In the genomic region with DNA sequence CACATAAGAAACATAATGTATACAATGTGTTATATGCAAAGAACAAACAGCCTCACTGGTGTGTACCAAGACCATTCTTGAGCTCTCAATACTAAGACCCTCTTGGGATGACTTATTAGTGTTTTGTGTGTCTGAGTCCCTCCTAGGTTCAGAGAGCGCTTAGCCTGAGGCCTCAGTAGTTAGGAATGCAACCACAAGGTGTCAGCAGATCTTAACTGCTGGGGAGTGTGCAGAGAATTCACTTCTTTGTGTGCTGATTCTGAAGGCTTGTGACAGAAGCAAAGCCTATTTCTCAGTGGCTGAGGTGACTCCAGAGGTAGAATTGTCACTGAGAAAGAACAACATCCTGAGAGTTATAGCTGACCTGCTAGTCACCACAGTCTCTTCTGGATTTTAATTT, we compare ENCODE assay signal across 7 mouse cellular contexts.
DNase-seq lines count a peak whose midpoint lies in the region; ATAC-seq and TF ChIP-seq lines count a peak whose summit lies in the region.
"Not testable (repeated sequence)": the region's sequence is repeated elsewhere in the genome, so short reads cannot be mapped to it uniquely, and the experiment has no call there.

No protein-coding gene starts in this region.

- not testable (repeated sequence) for H3K4me3 ChIP-seq in forebrain, postnatal 0 days (ENCODE audit: low read depth, low read length); hindbrain, embryonic 13.5 days; midbrain, embryonic 11.5 days (ENCODE audit: low read depth, low read length)

- TF ChIP-seq CTCF in forebrain, postnatal 0 days (IDR thresholded peaks at IDR 0.05; ENCODE audit: low read depth): 0 out of 2 replicates have a peak, but pooled peaks have one; percentile 8

- H3K27me3 ChIP-seq in forebrain, postnatal 0 days (ENCODE audit: insufficient read depth, low read length); hindbrain, embryonic 13.5 days; midbrain, embryonic 11.5 days (ENCODE audit: control insufficient read depth, insufficient read depth, low read length): not testable (repeated sequence)

- DNase-seq in T-cell, adult 2 months (ENCODE audit: low spot score): peak; percentile 3
- DNase-seq in forebrain, postnatal 0 days; midbrain, embryonic 11.5 days (ENCODE audit: low spot score, missing footprints): not testable (repeated sequence)
- DNase-seq in kidney, postnatal 4 days: peak; percentile 0 to 1
- peak; percentile 17 to 20 for DNase-seq in right cerebral cortex, postnatal 10 days (ENCODE audit: low spot score in 2 of 2)
- DNase-seq in thymus, postnatal 10 days (ENCODE audit: low spot score in 2 of 2): peak; percentile 3 to 4

- not testable (repeated sequence) for H3K27ac ChIP-seq in forebrain, postnatal 0 days (ENCODE audit: low read depth, low read length); hindbrain, embryonic 13.5 days; midbrain, embryonic 11.5 days (ENCODE audit: low read depth, low read length)

- not testable (repeated sequence) for H3K4me1 ChIP-seq in forebrain, postnatal 0 days (ENCODE audit: insufficient read depth); hindbrain, embryonic 13.5 days (replicated peaks); midbrain, embryonic 11.5 days (ENCODE audit: control insufficient read depth, insufficient read depth, low read length)

- H3K4me2 ChIP-seq in forebrain, postnatal 0 days (ENCODE audit: low read depth); hindbrain, embryonic 13.5 days; midbrain, embryonic 11.5 days: not testable (repeated sequence)

- peak; percentile 80 for ATAC-seq in forebrain, postnatal 0 days
- peak; percentile 63; the same call in 1 of the 2 replicates for ATAC-seq in hindbrain, embryonic 13.5 days (ENCODE audit: low FRiP score)
- peak; percentile 61; the same call in 1 of the 2 replicates for ATAC-seq in midbrain, embryonic 11.5 days (ENCODE audit: low FRiP score)

- not testable (repeated sequence) for H3K36me3 ChIP-seq in forebrain, postnatal 0 days (ENCODE audit: insufficient read depth); hindbrain, embryonic 13.5 days; midbrain, embryonic 11.5 days (ENCODE audit: control insufficient read depth, insufficient read depth, low read length)

- H3K9ac ChIP-seq in forebrain, postnatal 0 days; hindbrain, embryonic 13.5 days; midbrain, embryonic 11.5 days (ENCODE audit: low read length): not testable (repeated sequence)

- not testable (repeated sequence) for H3K9me3 ChIP-seq in forebrain, postnatal 0 days (ENCODE audit: low read length); hindbrain, embryonic 13.5 days; midbrain, embryonic 11.5 days (ENCODE audit: control insufficient read depth, low read length)

- 40% methylated on average over 1 of the region's 1 CpGs for WGBS in forebrain, postnatal 0 days
- 21% methylated on average over 1 of the region's 1 CpGs for WGBS in hindbrain, embryonic 13.5 days
- 13% methylated on average over 1 of the region's 1 CpGs for WGBS in midbrain, embryonic 11.5 days
